Mouse (Mus musculus) cerebellum, postnatal 4 days (tissue): ENCODE measurements around the gene Aldh1l2.
A peak's percentile ranks its signal among the peaks of the same experiment; 100 is the strongest.
"Not testable (repeated sequence)": the region's sequence is repeated elsewhere in the genome, so short reads cannot be mapped to it uniquely, and the experiment has no call there.

ENCODE experiments used
- DNase-seq, 2 experiments: peaks; one replicate each; pipeline ENCODE4 v3.0.0; 2022; ENCODE audit warnings: low spot score in 2 of 2, mixed read lengths in 1 of 2

The Aldh1l2 gene

DNA sequence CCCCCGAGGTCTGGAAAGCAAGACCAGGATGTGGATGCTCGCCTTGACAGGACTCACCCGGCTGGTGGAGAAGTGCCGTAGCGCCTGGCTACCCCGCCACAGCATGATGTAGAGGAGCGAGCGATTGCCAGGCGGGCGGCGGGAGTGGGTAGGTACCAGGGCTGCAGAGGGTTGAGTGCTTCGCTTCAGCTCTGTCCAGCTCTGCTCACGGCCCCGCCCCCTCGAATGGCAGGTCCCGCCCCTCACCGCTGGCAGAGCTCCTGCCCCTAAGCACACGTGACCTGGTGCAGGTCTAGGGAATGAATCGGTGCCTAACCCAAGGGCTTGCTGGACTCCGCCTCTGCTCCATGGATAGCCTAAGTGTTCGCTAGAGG is at the start of gene Aldh1l2:
Gene Aldh1l2, minus strand, starts transcription at position 231 of the 374 bp plus-strand sequence.
- peak; percentile 47 to 72 for DNase-seq

DNA sequence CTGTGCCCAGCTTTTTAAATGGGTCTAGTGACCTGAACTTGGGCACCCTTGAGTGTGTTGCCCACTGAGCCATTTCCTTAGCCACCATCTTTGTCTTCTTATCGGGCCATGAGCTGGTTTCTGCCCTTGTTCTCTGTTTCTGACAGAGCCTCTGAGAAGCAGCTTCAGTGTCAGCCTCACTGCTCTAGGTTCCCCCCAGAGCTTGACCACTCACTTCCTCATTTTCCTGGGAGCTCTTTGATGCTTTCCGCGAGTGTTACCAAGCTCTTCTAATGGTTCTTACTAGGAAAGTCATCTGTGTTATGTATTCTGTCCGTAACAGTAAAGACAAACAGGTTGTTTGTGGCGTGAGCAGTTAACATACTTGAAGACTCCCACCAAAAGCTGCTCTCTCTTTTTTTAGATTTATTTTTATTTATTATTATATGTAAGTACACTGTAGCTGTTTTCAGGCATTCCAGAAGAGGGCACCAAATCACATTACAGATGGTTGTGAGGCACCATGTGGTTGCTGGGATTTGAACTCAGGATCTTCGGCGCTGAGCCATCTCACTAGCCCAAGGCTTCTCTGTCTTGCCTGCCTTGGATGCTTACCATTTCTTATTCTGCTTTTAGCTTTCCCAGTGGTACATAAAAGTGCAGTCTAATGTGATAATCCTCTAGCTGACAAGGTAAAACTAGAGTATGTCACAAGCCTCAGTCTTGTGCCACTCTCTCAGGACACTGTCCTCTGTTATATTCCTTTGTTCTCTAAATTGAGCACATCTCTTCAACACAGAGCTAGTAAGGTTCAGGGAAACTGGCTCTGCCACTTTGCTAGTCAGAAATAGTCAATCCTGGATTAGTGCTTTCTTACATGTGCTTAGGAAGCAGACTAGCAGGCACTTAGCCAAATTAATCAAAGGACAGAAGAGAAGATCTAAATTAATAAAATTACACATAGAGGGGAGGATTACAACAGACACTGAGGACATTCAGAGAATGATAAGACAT is 31.8 kb upstream of the Aldh1l2 start:
- DNase-seq: no peak

GRCm38 (mm10) chr10:83563005-83563404 is 29.1 kb upstream of the Aldh1l2 start:
- no peak for DNase-seq

DNA sequence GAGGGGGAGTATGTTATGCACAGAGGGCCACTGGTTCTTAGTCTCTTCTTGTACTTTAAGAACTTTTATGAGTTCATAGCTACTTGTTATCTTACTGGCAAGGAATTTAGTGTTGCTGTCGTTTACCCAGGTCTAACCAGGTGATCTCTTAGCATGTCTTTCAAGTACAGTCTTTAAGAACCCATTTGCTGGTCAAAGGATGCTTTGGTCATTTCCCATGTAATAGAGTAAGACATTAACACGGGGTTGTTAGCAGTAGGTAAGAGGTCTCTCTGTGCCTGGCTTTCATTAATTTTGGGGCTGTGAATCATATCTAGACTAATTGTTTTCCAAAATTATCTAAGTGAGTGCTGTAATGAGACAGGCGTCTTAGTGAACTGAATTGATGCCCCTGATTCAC is 11.4 kb upstream of the Aldh1l2 start:
- no peak for DNase-seq

DNA sequence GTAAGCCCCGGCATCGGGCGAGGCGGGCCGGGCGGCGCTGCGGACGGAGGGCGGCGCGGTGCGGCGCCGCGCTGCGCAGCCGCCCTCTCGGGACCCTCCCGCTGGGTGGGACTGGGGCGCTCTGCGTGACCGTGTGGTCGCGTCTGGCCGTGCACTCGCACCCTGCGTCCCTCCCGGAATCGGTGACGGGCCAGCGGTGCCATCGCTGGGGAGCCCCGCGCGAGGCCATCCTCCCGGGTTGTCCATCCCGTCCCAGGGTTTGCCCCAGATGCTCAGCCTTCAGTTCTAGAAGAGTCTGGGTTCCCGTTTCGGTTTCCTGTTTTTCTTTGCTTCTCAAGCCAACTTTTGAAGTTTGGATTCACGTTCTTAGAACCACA is 10.2 kb upstream of the Aldh1l2 start:
- peak in 1 of 2 experiments; percentile 31 for DNase-seq

- DNase-seq: peak; percentile 89 to 95
These were observed 9.6 kb upstream of the Aldh1l2 start, which contains the start of gene Washc4 for GRCm38 (mm10) chr10:83543439-83544102. Gene Washc4, plus strand, starts transcription at chr10:83543752.

DNA sequence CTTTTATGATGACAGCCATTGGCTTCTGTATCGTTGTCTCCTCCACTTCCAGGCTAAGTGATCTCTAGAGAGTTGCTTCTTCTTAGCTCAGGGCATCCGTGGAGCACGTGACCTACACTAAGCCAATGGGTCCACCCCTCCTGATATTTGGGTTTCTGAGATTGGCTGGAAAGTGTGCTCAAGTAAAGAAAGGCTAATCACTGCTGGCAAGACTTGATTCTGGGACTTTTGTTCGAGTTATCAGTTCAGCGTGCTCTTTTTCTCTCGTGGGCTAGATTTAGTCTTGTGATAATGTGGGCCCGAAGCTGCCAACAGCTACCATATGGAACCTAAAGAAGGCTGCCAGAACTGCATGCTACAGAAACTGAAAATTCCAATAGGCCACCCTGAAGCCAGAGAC is 8.3 kb upstream of the Aldh1l2 start:
- DNase-seq: no peak

- peak in 1 of 2 experiments; percentile 13 for DNase-seq
These were observed 6.2 kb upstream of the Aldh1l2 start for GRCm38 (mm10) chr10:83540092-83540491.

DNA sequence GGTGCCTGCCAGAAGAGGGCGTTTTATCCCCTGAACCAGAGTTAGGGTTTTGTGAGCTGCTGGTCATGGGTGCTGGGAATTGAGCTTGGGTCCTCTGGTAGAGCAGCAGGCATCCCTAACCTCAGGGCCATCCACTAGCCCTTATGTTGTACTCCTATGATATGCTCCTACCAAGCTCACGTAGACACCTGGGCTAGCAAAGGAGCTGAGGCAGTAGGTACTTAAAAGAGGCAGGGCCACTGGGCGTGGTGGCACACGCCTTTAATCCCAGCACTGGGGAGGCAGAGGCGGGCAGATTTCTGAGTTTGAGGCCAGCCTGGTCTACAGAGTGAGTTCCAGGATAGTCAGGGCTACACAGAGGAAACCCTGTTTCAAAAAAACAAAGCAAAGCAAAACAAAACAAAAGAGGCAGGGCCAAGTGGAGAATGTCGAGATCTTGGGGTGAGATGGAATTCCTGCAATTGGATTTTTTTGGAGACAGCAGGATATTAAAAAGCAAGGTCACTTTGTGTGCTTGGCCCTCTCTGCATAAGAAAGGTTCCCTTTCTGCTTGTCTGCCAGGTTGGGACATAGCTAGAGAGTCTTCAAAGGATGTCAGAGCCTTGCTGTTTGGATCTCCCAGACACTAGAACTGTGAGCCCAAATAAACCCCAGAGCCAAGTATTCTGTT is 5.5 kb upstream of the Aldh1l2 start:
- DNase-seq: no peak

GRCm38 (mm10) chr10:83536436-83536835 is 2.5 kb upstream of the Aldh1l2 start:
- no peak for DNase-seq

DNA sequence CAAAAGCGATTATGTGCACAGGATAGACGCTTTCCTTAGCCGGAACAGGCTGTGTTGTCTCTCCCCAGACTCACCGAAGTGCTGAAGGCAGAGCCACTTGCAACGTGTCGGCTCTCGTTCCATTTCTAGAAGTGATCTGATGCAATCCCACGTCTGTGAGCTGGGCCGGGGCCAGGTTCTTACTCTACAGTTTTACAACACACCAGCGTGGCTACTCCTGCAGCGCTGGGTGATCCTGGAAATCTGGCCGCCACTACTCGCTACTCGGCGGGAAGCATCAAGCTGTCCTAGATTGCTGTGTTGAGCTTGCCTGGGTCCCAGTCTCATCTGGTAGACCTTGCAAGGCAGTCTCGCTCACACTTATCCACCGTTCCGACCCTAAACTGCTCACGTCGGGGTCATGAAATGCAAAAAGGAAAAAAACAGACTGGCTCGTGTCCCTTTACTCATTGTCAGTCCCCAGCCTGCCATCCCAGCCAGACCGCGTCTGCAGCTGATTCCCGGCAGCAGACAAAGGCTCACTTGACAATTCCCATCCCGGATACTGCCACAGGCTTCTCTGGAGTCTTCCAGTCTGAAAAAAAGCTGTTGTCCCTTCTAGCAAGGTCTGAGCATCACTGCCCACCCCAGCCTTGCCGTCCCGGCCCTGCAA is 556 bp downstream of the Aldh1l2 start:
- DNase-seq: peak in 1 of 2 experiments; percentile 24

- no peak for DNase-seq
These were observed 3.5 kb downstream of the Aldh1l2 start for GRCm38 (mm10) chr10:83530384-83530967.

DNA sequence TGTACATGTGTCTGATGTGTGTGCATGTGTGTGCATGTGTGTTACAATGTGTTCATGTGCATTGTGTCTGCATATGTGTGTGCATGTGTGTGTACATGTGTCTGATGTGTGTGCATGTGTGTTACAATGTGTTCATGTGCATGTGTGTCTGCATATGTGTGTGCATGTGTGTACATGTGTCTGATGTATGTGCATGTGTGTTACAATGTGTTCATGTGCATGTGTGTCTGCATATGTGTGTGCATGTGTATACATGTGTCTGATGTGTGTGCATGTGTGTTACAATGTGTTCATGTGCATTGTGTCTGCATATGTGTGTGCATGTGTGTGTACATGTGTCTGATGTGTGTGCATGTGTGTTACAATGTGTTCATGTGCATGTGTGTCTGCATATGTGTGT is 9.7 kb downstream of the Aldh1l2 start:
- DNase-seq: not testable (repeated sequence)

GRCm38 (mm10) chr10:83520990-83521389 is 12.9 kb downstream of the Aldh1l2 start:
- DNase-seq: no peak

- no peak for DNase-seq
These were observed 20.2 kb downstream of the Aldh1l2 start for GRCm38 (mm10) chr10:83513736-83514135.

- DNase-seq: no peak
These were observed 22.6 kb downstream of the Aldh1l2 start for GRCm38 (mm10) chr10:83511304-83511703.

DNA sequence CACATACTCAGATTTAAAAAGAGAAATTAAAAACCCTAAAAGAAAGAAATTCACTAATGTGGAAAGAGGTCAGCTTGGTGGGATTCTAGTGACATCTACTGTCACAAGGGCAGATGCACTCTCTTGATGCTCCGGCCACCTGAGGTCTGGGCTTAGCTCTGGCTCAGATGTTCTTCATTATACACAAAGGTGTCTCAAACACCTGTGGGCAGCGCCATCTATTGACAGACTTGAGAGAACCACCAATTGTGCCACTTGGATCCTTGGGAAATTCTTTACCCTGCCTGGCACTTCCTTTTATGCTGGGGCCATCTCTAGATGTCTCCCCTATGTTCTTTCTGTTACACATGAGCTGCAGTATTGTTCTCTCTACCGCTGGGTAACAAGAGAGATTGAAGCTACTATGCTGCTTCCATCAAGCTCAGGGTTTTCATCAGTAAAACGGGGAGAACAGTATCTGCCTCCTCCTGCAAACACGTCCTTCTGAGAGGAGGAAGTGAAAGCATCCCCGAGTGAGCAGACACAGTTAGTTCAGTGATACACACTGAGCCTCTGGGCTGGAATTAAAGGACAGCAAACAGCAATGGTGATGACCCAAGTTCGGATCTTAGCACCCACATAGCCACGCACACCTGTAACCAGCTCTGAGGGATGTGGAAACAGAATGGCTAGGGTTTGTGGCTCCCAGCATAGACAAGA is 24.8 kb downstream of the Aldh1l2 start:
- DNase-seq: peak in 1 of 2 experiments; percentile 9

DNA sequence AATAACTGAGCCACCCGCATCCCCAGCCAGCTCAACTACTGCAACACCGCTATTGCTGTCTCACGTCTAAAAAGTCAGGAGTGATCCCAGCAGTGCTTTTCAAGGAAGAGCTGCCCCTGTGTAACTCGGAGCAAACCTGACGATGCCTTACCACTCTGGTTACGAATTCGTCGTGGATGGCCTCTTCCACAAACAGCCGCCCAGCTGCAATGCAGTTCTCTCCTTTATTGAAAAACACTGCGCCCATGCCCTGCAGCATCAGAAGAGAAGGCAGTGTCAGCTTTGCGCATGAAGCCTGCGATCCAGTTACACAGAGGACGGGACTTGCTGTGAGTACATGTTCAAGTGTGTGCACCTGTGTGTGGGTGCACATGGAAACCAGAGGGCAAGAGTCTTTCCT is 36.6 kb downstream of the Aldh1l2 start:
- DNase-seq: no peak

GRCm38 (mm10) chr10:83490506-83490905 is 43.4 kb downstream of the Aldh1l2 start:
- no peak for DNase-seq

GRCm38 (mm10) chr10:83477286-83477685 is 56.7 kb downstream of the Aldh1l2 start:
- DNase-seq: no peak

DNA sequence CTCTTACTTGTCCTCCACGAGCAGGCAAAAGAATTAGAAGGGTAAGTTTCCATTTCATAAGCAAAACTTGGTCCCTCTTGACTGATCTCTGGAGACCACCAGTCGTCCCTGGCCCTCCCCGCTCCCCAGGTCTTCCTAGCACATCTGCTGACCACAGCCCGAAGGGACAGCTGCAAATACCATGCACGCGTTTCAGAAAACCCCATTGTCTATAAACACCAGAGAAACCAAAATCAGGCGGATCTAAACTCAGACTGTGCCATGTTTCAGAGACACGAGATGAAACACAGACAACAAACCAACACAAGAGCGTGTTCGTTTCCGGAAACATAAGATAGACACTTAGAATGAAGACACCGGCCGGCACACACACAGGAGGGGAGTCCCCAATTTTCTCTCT is 58.7 kb downstream of the Aldh1l2 start:
- DNase-seq: no peak
